Mouse (Mus musculus) heart, postnatal 10 days (tissue): ENCODE measurements around the gene Olfr875. TPM values are rescaled to one million over a fixed set of nuclear protein-coding genes. Genes with fewer than 3 reads are reported as not detected.

ENCODE experiments used
- total RNA-seq, 2 experiments: library from RNA; stranded (reverse); gene quantifications; 2 replicates each; pipeline ENCODE4 v1.2.3; 2021

Olfr875 gene
- total RNA-seq, 2 experiments from 2014 or later: not detected

Other genes with a start within 250 kb of the Olfr875 start
- 100 to 1,000 TPM; 125 to 131 TPM for gene Esam, start 243.8 kb upstream of the Olfr875 start, total RNA-seq
- 10 to 100 TPM in 1 of 2 experiments, 1 to 10 TPM in 1; 5.6 to 10.4 TPM for gene Vsig2, start 232.6 kb upstream of the Olfr875 start, total RNA-seq
- 1 to 10 TPM; 3.1 to 5.6 TPM for gene Nrgn, start 219.0 kb upstream of the Olfr875 start, total RNA-seq
- 1 to 10 TPM; 8.7 to 9.8 TPM for gene Siae, start 216.2 kb upstream of the Olfr875 start, total RNA-seq
- gene Spa17, start 158.1 kb upstream of the Olfr875 start, total RNA-seq: 1 to 10 TPM; 3.4 to 3.9 TPM
- 10 to 100 TPM; 51.5 to 52.8 TPM for gene Tbrg1, start 114.5 kb upstream of the Olfr875 start, total RNA-seq
- gene Panx3, start 102.6 kb upstream of the Olfr875 start, total RNA-seq: not detected
- gene Olfr160, start 55.6 kb upstream of the Olfr875 start, total RNA-seq: not detected
- gene Olfr874, start 26.8 kb upstream of the Olfr875 start, total RNA-seq: not detected
- gene Olfr876, start 31.2 kb downstream of the Olfr875 start, total RNA-seq: not detected
- gene Olfr877, start 82.4 kb downstream of the Olfr875 start, total RNA-seq: not detected
- gene Olfr145, start 124.9 kb downstream of the Olfr875 start, total RNA-seq: not detected
- gene Olfr878, start 146.0 kb downstream of the Olfr875 start, total RNA-seq: not detected
- gene Olfr881, start 220.0 kb downstream of the Olfr875 start, total RNA-seq: not detected